Mouse (Mus musculus) liver, adult (tissue): ENCODE measurements around the gene Rnf113a1.
"Not testable (repeated sequence)": the region's sequence is repeated elsewhere in the genome, so short reads cannot be mapped to it uniquely, and the experiment has no call there.

Source experiments
- GATA4 ChIP-seq: IDR thresholded peaks from 2 replicates; pipeline ENCODE4 v1.6.1; 2014; ENCODE audit warnings: mild to moderate bottlenecking, low read length; ENCODE audit not compliant: insufficient replicate concordance

Gene Rnf113a1

DNA sequence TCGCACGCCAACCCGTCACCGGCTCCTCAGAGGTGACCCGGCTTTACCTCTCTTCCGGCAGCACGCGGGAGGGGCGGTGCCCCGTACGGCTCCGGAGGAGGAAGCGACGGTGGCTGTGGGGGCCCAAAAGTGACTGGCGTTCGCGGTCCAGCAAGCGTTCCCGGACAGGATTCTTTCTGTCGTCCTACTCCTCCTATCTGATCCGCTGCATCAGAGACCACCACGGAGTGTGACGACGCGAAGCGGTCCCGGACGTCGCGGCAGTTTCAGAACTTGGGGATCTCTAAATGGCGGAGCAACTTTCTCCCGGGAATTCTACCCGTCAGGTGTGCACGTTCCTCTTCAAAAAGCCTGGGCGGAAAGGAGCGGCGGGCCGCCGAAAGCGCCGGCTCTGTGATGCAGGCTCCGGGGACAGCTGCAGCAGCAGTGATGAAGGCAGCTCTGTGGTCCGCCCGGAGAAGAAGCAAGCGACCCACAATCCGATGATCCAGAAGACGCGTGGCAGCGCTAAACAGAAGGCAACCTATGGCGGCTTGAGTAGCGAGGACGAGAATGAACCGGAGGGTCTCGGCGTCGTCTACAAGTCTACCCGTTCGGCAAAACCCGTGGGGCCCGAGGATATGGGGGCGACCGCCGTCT lies at the start of gene Rnf113a1, which contains the start of gene Ndufa1:
Gene Rnf113a1 (plus strand): TSS at position 141 of the 639 bp plus-strand sequence.
Gene Ndufa1 (minus strand): TSS at position 59 of the 639 bp plus-strand sequence.
- no peak for TF ChIP-seq GATA4

GRCm38 (mm10) chrX:37141732-37142131 lies 49.3 kb upstream of the Rnf113a1 start:
- no peak for TF ChIP-seq GATA4

DNA sequence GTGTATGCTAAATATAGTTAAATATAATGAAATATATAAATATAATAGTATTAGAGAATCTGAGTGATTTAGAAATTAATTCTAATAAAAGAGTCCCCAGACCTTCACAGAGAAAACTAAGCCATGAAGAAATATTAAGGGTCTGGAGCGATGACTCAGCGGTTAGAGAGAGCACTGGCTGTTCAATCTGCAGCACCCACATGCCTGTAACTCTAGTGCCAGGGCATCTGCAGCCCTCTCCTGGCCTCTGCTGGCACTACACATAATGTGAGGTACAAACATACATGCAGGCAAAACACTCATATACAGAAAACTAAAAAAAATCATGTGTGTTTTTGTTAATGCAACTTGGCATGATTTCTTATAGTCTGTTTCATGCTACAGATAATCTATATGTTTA lies 46.1 kb upstream of the Rnf113a1 start:
- no peak for TF ChIP-seq GATA4

DNA sequence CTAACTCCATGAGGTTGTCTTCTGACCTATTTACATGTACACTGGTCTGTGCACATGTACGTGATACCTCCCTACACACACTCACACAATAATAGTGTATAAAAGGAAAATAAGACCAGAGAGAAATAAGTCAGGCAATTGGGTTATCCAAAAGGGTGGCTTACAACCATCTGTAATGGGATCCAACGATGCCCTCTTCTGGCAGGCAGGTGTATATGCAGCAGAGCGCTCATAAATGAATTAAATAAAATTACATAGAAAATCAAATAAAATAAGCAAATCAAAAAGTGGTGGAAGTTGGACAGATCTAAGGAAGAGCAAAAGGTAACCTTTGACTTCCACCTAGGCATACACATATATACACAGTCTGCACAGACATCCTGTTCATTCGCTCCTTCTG lies 33.2 kb upstream of the Rnf113a1 start:
- TF ChIP-seq GATA4 = no peak

DNA sequence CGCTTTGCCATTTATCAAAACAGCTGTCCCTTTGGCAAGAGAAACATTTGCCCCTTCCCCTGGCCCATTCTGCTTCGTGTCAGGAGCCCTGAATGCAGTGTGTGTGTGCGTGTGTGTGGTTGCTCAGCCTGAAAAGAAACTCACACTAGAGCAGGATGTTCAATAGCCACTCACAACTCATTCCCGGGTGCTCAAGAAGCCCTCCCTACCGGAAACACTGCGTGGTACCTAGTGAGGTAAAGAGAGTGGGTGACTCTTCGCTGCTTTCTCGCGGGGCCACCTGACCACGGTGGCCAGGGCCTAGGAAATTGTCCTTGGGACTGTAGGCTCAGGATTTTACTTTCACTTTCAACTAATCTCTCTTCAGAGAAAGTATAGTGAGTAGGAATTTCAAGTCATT lies 29.9 kb upstream of the Rnf113a1 start:
- no peak for TF ChIP-seq GATA4

DNA sequence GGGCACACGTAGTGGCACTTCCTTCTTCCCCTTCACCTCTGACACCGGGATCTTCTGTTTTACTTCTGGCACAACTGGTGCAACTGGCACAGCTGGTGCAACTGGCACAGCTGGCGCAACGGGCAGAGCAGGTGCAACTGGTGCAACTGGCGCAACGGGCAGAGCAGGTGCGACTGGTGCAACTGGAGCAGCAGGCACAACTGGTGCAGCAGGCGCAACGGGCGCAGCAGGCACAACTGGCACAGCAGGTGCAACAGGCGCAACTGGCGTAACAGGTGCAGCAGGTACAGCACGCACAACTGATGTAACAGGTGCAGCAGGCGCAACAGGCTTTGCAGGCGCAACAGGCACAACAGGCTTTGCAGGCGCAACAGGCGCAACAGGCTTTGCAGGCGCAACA lies 27.9 kb upstream of the Rnf113a1 start:
- TF ChIP-seq GATA4 = no peak

DNA sequence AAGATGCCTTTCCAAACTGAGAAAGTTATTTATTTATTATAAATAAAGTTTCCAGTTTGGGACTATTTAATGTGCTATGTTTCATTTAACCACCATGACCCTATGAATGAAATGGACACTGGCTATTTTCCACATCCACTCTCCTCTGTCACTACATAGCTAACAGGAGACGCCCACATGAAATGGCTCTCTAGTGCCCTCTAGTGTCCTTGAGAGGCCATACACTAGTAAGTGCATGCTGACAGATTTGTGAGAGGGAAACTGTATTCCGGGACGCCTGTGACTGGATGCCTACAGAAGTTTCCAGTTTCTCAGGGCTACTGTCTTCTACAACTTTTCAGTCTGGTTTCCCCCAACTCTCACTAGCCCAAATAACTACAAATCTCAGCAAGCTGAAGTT lies 24.0 kb upstream of the Rnf113a1 start:
- TF ChIP-seq GATA4 = no peak

DNA sequence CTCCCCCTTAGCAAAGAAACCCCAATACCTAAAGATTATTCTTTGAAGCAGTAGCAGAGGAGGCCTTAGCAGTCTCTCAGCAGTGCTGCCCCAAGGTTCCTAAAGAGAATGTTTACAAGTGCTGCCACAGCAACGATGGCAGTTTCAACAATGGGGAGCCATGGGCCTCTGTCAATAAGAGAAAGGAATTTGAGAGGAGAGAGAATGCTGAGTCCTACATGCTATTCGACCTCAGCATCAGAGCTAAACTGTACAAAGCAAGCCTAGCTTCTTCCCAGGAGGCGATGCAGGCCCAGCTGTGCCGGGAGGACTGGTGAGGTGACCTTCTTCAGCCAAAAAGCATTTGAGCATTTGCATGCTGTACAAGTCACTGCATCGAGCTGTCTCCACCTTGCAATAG lies 22.3 kb upstream of the Rnf113a1 start, which contains the start of gene Akap14:
Gene Akap14 (minus strand): TSS at position 101 of the 400 bp plus-strand sequence.
- no peak for TF ChIP-seq GATA4

GRCm38 (mm10) chrX:37190755-37191104 lies 315 bp upstream of the Rnf113a1 start:
- TF ChIP-seq GATA4 = no peak

DNA sequence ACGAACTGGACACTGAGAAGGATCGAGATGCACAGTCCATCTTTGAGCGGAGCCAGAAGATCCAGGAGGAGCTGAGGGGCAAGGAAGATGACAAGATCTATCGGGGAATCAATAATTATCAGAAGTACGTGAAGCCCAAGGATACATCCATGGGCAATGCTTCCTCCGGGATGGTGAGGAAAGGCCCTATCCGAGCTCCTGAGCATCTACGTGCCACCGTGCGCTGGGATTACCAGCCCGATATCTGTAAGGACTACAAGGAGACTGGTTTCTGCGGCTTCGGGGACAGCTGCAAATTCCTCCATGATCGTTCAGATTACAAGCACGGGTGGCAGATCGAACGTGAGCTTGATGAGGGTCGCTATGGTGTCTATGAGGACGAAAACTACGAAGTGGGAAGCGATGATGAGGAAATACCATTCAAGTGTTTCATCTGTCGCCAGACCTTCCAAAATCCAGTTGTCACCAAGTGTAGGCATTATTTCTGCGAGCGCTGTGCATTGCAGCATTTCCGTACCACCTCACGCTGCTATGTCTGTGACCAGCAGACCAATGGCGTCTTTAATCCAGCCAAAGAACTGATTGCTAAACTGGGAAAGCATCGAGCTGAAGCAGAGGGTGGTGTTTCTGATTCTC lies 817 bp downstream of the Rnf113a1 start:
- TF ChIP-seq GATA4 = no peak

DNA sequence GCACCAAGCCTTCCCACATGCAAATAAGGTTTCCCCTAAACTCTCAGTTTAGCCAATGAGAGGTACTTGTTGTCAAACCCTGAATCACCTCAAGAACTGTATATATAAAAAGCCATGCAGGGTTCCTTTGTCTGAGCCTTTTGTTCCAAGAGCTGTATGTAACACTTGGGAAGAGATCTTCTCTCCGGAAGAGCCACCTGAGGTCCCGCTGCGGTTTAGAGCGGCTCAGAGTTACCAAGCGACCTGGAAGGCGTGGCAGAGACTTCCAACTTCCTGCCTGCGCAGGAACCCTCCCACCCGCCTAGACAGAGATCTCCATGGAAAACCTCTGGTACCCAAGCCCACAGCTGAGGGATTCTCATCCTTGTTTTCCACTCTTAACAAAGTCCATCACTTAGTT lies 7.6 kb downstream of the Rnf113a1 start:
- no peak for TF ChIP-seq GATA4

- TF ChIP-seq GATA4 = no peak
Observed at GRCm38 (mm10) chrX:37210941-37211340, 19.9 kb downstream of the Rnf113a1 start, which contains the start of gene Gm9. Gene Gm9, minus strand, starts transcription at chrX:37211041.

- not testable (repeated sequence) for TF ChIP-seq GATA4
Observed at GRCm38 (mm10) chrX:37222158-37222557, 31.1 kb downstream of the Rnf113a1 start, which contains the start of gene Rhox1. Gene Rhox1, minus strand, starts transcription at chrX:37222258.
